ENCODE assay signal across 9 mouse cellular contexts in the genomic region with DNA sequence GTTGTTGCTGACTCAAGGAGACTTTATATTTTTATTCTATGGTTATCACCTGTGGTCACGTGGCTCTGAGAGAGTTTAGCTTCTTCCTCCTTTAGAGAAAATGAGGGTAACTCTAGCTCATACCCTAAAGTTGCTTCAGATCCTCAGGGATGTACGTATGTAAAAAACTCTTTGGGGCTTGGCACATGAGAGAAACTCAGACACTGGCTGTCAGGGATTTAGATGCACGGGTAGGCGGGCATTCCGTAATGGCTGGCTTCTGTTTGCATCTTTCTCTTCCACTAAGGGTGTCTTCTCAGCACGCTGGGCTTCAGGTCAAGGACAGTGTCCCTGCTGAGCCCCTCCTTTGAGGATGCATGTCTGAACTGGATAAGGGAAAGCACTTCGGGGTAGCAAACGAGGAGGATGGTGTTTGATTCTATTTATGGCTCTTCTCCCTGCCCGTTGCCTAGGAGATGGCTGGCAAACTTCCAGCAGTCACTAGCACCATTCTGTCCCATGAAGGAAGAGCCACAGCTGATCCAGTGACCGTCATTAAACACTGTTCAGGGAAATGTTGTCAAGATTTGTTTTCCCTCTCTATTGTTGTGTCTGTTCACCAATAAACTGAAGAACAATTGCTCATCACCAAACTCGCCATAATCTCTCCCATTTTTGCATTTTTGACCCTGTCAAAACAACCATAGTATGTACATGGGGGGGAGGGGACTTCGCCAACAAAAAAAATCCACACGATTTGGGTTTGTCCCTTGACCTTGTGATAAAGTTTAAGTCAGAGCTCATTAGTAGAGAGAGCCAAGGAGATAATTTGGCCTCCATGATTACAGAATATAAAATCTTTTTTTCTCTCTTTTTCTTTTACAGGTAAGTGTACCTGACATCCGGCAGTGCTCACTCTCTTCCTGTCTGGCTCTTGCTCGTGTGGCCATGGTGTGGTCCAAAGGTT.
DNase-seq lines count a peak whose midpoint lies in the region; ATAC-seq and TF ChIP-seq lines count a peak whose summit lies in the region.
"Had no signal": no experiment of that assay in that cellular context is flagged by ENCODE, and none has a peak within 500 bp of the region (broad histone marks: within the 10 kb centered on the region; RNA-seq: fewer than 3 reads in every experiment).

No protein-coding gene starts in this region.

- no peaks in the 10 kb centered on the region for H3K27me3 ChIP-seq in midbrain, embryonic 11.5 days (ENCODE audit: control insufficient read depth, insufficient read depth, low read length)
- no peaks in the 10 kb centered on the region for H3K27me3 ChIP-seq in midbrain, embryonic 10.5 days (ENCODE audit: low read depth, poor library complexity, severe bottlenecking)
- H3K27me3 ChIP-seq in heart, embryonic 16.5 days (ENCODE audit: control insufficient read depth, insufficient read depth, low read length) = no peaks in the 10 kb centered on the region
- no peaks in the 10 kb centered on the region for H3K27me3 ChIP-seq in stomach, embryonic 16.5 days (ENCODE audit: control insufficient read depth, insufficient read depth, low read length)
- H3K27me3 ChIP-seq in thymus, adult 2 months (ENCODE audit: control insufficient read depth, insufficient read depth, low read length) = no peaks in the 10 kb centered on the region

- H3K4me1 ChIP-seq in midbrain, embryonic 11.5 days (ENCODE audit: control insufficient read depth, insufficient read depth, low read length) = peaks cover 4% of the 10 kb centered on the region; the same call in 1 of the 2 replicates
- H3K4me1 ChIP-seq in midbrain, embryonic 10.5 days = peaks cover 12% of the 10 kb centered on the region
- peaks cover 14% of the 10 kb centered on the region for H3K4me1 ChIP-seq in heart, embryonic 16.5 days (ENCODE audit: control insufficient read depth, insufficient read depth, low read length)
- peaks cover 7% of the 10 kb centered on the region for H3K4me1 ChIP-seq in stomach, embryonic 16.5 days (ENCODE audit: control insufficient read depth, insufficient read depth, low read length)
- H3K4me1 ChIP-seq in thymus, adult 2 months (replicated peaks; ENCODE audit: control insufficient read depth, insufficient read depth, low read length) = peaks cover 2% of the 10 kb centered on the region; the same call in 1 of the 2 replicates

- no peak for TF ChIP-seq CTCF in thymus, adult 2 months (IDR thresholded peaks at IDR 0.05; ENCODE audit: borderline replicate concordance, control insufficient read depth, extremely low read depth, insufficient read depth, low read length, poor library complexity)

- ATAC-seq in midbrain, embryonic 11.5 days (ENCODE audit: low FRiP score) = peak; percentile 54; the same call in 1 of the 2 replicates
- ATAC-seq in heart, embryonic 16.5 days (replicated peaks; ENCODE audit: extremely low read depth, insufficient read depth, low FRiP score) = peak; percentile 88
- ATAC-seq in stomach, embryonic 16.5 days (ENCODE audit: insufficient read depth, low FRiP score) = peak; percentile 69

- H3K9ac ChIP-seq in midbrain, embryonic 11.5 days (ENCODE audit: low read length) = no peak overlapping the region
- no peak overlapping the region for H3K9ac ChIP-seq in heart, embryonic 16.5 days (ENCODE audit: low read length)
- H3K9ac ChIP-seq in stomach, embryonic 16.5 days (ENCODE audit: low read length) = no peak overlapping the region

- DNase-seq in midbrain, embryonic 11.5 days (ENCODE audit: low spot score, missing footprints) = peak; percentile 86
- no peak for DNase-seq in midbrain, embryonic 10.5 days (ENCODE audit: low spot score)
- DNase-seq in embryo, embryonic 11.5 days (ENCODE audit: low read depth, low spot score) = peak; percentile 44
- peak; percentile 71 to 73 for DNase-seq in kidney, postnatal 25 days
- peak; percentile 56 for DNase-seq in lung, postnatal 36 days
- DNase-seq in thymus, adult 2 months = no peak

- WGBS in midbrain, embryonic 11.5 days = 63% methylated on average over 15 of the region's 15 CpGs
- 72% methylated on average over 15 of the region's 15 CpGs for WGBS in midbrain, embryonic 10.5 days
- 31% methylated on average over 15 of the region's 15 CpGs for WGBS in heart, embryonic 16.5 days
- WGBS in stomach, embryonic 16.5 days = 54% methylated on average over 15 of the region's 15 CpGs
- 68% methylated on average over 15 of the region's 15 CpGs for WGBS in thymus, adult 2 months

- H3K4me3 ChIP-seq in midbrain, embryonic 11.5 days (ENCODE audit: low read depth, low read length) = no peak overlapping the region
- H3K4me3 ChIP-seq in midbrain, embryonic 10.5 days = no peak overlapping the region
- peak overlapping the region; percentile 20; the same call in 1 of the 2 replicates for H3K4me3 ChIP-seq in heart, embryonic 16.5 days (ENCODE audit: low read length)
- no peak overlapping the region for H3K4me3 ChIP-seq in stomach, embryonic 16.5 days (replicated peaks; ENCODE audit: low read length)
- no peak overlapping the region for H3K4me3 ChIP-seq in thymus, adult 2 months (ENCODE audit: control insufficient read depth, insufficient read depth, low read length)

- TF ChIP-seq POLR2A in thymus, adult 2 months (IDR thresholded peaks at IDR 0.05; ENCODE audit: control insufficient read depth, extremely low read depth, insufficient read depth, low read length, poor library complexity) = no peak

- H3K36me3 ChIP-seq in midbrain, embryonic 11.5 days (ENCODE audit: control insufficient read depth, insufficient read depth, low read length) = no peaks in the 10 kb centered on the region
- 0 out of 2 replicates have a peak, but pooled peaks cover 5% of the 10 kb centered on the region for H3K36me3 ChIP-seq in midbrain, embryonic 10.5 days
- 0 out of 2 replicates have a peak, but pooled peaks cover 10% of the 10 kb centered on the region for H3K36me3 ChIP-seq in heart, embryonic 16.5 days (ENCODE audit: control insufficient read depth, insufficient read depth)
- no peaks in the 10 kb centered on the region for H3K36me3 ChIP-seq in stomach, embryonic 16.5 days (ENCODE audit: control insufficient read depth, insufficient read depth, low read length)
- H3K36me3 ChIP-seq in thymus, adult 2 months (ENCODE audit: control insufficient read depth, insufficient read depth, low read length) = no peaks in the 10 kb centered on the region
- H3K36me3 ChIP-seq: G1E had no signal

- H3K4me2 ChIP-seq in midbrain, embryonic 11.5 days = no peak overlapping the region
- H3K4me2 ChIP-seq in heart, embryonic 16.5 days (ENCODE audit: low read depth, low read length) = peak overlapping the region; percentile 49
- peak overlapping the region; percentile 28; the same call in 1 of the 2 replicates for H3K4me2 ChIP-seq in stomach, embryonic 16.5 days (ENCODE audit: low read depth, low read length)

- H3K9me3 ChIP-seq in midbrain, embryonic 11.5 days (ENCODE audit: control insufficient read depth, low read length) = no peaks in the 10 kb centered on the region; the same call in 1 of the 2 replicates
- peaks cover 7% of the 10 kb centered on the region; the same call in 1 of the 2 replicates for H3K9me3 ChIP-seq in midbrain, embryonic 10.5 days (replicated peaks)
- H3K9me3 ChIP-seq in heart, embryonic 16.5 days (replicated peaks; ENCODE audit: control insufficient read depth, low read length) = peaks cover 9% of the 10 kb centered on the region
- H3K9me3 ChIP-seq in stomach, embryonic 16.5 days (replicated peaks; ENCODE audit: control insufficient read depth, low read length) = no peaks in the 10 kb centered on the region

- H3K27ac ChIP-seq in midbrain, embryonic 11.5 days (ENCODE audit: low read depth, low read length) = no peak overlapping the region
- no peak overlapping the region for H3K27ac ChIP-seq in midbrain, embryonic 10.5 days (replicated peaks)
- H3K27ac ChIP-seq in heart, embryonic 16.5 days (ENCODE audit: low read length) = peak overlapping the region; percentile 49
- no peak overlapping the region for H3K27ac ChIP-seq in stomach, embryonic 16.5 days (ENCODE audit: low read length)
- H3K27ac ChIP-seq in thymus, adult 2 months (ENCODE audit: control insufficient read depth, insufficient read depth, low read length) = no peak overlapping the region

Comparison
In these comparisons a context has a peak if more than half of its experiments do, and no peak if none do; other contexts are left out.
1. DNase-seq: peak in midbrain, embryonic 11.5 days (single experiment), embryo, embryonic 11.5 days (single experiment), kidney, postnatal 25 days (2 of 2) and lung, postnatal 36 days (single experiment); none in midbrain, embryonic 10.5 days (single experiment) and thymus, adult 2 months (single experiment).
2. Peak in every context shown above with its lines, with median percentiles within 50 percentile points of each other: ATAC-seq.